Mouse (Mus musculus) c-Kit-positive CD71-positive TER-119-negative erythroid progenitor cells, embryonic 14.5 days (primary cell): ENCODE data around the gene Ngrn.
A peak's percentile ranks its signal among the peaks of the same experiment; 100 is the strongest.

ENCODE experiments used
- DNase-seq: peaks from one replicate; pipeline ENCODE4 v3.0.0-alpha.2; 2013; ENCODE audit warnings: low read depth

Gene Ngrn

GRCm38 (mm10) chr7:80260625-80261371, at the start of gene Ngrn:
Ngrn (plus strand) TSS chr7:80261215.
- DNase-seq = peak; percentile 73

GRCm38 (mm10) chr7:80213604-80214003, 47.4 kb upstream of the Ngrn start:
- DNase-seq = no peak

- no peak for DNase-seq
Measured at GRCm38 (mm10) chr7:80214459-80214858, 46.6 kb upstream of the Ngrn start.

- DNase-seq = peak; percentile 75
Measured at GRCm38 (mm10) chr7:80215398-80215797, 45.6 kb upstream of the Ngrn start.

GRCm38 (mm10) chr7:80216566-80216965, 44.4 kb upstream of the Ngrn start:
- no peak for DNase-seq

- no peak for DNase-seq
Measured at GRCm38 (mm10) chr7:80218666-80219065, 42.3 kb upstream of the Ngrn start.

- DNase-seq = no peak
Measured at GRCm38 (mm10) chr7:80220237-80220797, 40.7 kb upstream of the Ngrn start.

GRCm38 (mm10) chr7:80221179-80221750, 39.8 kb upstream of the Ngrn start:
- no peak for DNase-seq

- DNase-seq = no peak
Measured at GRCm38 (mm10) chr7:80227065-80227464, 34.0 kb upstream of the Ngrn start.

- DNase-seq = no peak
Measured at GRCm38 (mm10) chr7:80230196-80230595, 30.8 kb upstream of the Ngrn start.

- DNase-seq = no peak
Measured at GRCm38 (mm10) chr7:80231971-80232488, 29.0 kb upstream of the Ngrn start.

GRCm38 (mm10) chr7:80232489-80233029, 28.5 kb upstream of the Ngrn start, which contains the start of the genes Cib1 and Gdpgp1:
Cib1 (minus strand) TSS chr7:80232813.
Gdpgp1 (plus strand) TSS chr7:80232865.
- DNase-seq = peak; percentile 93

- DNase-seq = no peak
Measured at GRCm38 (mm10) chr7:80233799-80234198, 27.2 kb upstream of the Ngrn start.

- DNase-seq = no peak
Measured at GRCm38 (mm10) chr7:80238542-80238941, 22.5 kb upstream of the Ngrn start.

GRCm38 (mm10) chr7:80241661-80242060, 19.4 kb upstream of the Ngrn start:
- DNase-seq = no peak

GRCm38 (mm10) chr7:80244851-80245250, 16.2 kb upstream of the Ngrn start:
- no peak for DNase-seq

GRCm38 (mm10) chr7:80246148-80246721, 14.8 kb upstream of the Ngrn start, which contains the start of gene Ttll13:
Ttll13 (plus strand) TSS chr7:80246376.
- peak; percentile 94 for DNase-seq

- no peak for DNase-seq
Measured at GRCm38 (mm10) chr7:80246859-80247258, 14.2 kb upstream of the Ngrn start.

- DNase-seq = no peak
Measured at GRCm38 (mm10) chr7:80252437-80252836, 8.6 kb upstream of the Ngrn start.

- no peak for DNase-seq
Measured at GRCm38 (mm10) chr7:80252886-80253285, 8.1 kb upstream of the Ngrn start.

GRCm38 (mm10) chr7:80255981-80256380, 5.0 kb upstream of the Ngrn start:
- no peak for DNase-seq

- no peak for DNase-seq
Measured at GRCm38 (mm10) chr7:80257706-80258105, 3.3 kb upstream of the Ngrn start.
